In the genomic region with DNA sequence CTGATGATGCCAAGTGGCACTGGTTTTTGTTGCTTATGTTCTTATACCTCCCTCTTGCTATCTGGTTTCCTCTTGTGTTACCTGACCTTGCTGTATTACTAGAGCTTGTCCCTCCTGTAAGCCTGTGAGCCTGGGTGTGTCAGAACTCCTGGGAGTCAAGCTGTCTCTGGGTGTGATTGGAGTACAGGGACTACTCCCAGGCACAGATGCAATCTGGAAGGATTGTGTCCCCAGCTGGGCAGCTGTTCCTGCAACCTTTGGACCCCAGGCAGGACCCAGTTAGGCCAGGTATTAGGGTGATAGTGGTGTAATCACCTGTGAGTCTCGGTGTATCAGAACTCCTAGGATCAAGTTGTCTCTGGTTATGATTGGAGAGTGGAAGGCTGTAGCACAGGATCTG, we compare ENCODE assay signal across 15 mouse cellular contexts.
"Had no signal": no experiment of that assay in that cellular context is flagged by ENCODE, and none has a peak within 500 bp of the region (broad histone marks: within the 10 kb centered on the region; RNA-seq: fewer than 3 reads in every experiment).

No protein-coding gene starts in this region.

- H3K4me2 ChIP-seq: neural tube, embryonic 13.5 days; neural tube, embryonic 15.5 days; stomach, embryonic 15.5 days had no signal

- H3K36me3 ChIP-seq: neural tube, embryonic 13.5 days; neural tube, embryonic 15.5 days; stomach, embryonic 15.5 days had no signal

- H3K27ac ChIP-seq: neural tube, embryonic 13.5 days; neural tube, embryonic 15.5 days; stomach, embryonic 15.5 days had no signal

- H3K9me3 ChIP-seq: neural tube, embryonic 13.5 days; neural tube, embryonic 15.5 days; stomach, embryonic 15.5 days had no signal

- DNase-seq: retina, postnatal 1 day; right cerebral cortex, adult 18-20 months; right cerebral cortex, postnatal 14 days; right cerebral cortex, postnatal 25 days; right cerebral cortex, postnatal 4 days; spleen, adult 18-20 months; thymus, adult 18-20 months; thymus, adult 2 months; thymus, postnatal 14 days; thymus, postnatal 25 days; thymus, postnatal 36 days; thymus, postnatal 4 days had no signal

- H3K4me3 ChIP-seq: neural tube, embryonic 13.5 days; neural tube, embryonic 15.5 days; stomach, embryonic 15.5 days had no signal

- H3K27me3 ChIP-seq: neural tube, embryonic 13.5 days; neural tube, embryonic 15.5 days; stomach, embryonic 15.5 days had no signal

- H3K4me1 ChIP-seq: neural tube, embryonic 13.5 days; neural tube, embryonic 15.5 days; stomach, embryonic 15.5 days had no signal

- H3K9ac ChIP-seq: neural tube, embryonic 13.5 days; neural tube, embryonic 15.5 days; stomach, embryonic 15.5 days had no signal
